Mouse (Mus musculus): ENCODE data around the gene Clstn1. TPM values are rescaled to one million over a fixed set of nuclear protein-coding genes. Genes with fewer than 3 reads are reported as not detected.
"Not testable (repeated sequence)": the region's sequence is repeated elsewhere in the genome, so short reads cannot be mapped to it uniquely, and the experiment has no call there.

Gene Clstn1
- total RNA-seq, 2 experiments from 2014 or later = 78.9 to 80.6 TPM

DNA sequence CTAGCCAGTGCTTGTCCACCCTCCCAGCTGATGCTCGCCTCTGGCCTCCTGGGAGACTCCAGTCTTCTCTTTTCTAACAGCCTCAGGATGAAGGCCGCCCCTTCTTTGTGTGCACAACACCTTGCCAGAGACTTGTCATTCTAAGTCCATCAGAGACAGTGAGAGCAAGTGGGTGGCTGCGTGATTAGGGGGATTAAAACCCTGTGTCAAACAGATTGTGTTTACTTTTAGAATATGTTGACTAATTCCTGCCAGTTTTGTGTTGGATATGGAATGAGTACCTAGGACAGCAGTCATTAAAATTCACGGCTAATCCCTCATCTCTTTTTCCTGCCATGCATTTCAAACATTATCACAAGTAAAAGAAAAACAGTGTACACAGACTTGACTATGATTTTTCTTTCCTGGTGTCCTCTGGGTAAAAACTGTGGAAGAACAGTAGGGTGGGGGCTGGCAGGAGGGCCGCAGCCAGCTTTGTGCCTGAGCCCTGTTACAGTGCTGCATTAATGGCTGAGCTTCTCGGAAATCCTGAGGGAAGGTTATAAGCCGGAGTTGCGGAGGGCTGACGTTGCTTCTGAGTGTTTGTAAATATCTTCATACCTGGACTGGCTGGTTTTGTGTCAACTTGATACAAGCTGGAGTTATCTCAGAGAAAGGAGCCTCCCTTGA, 8.8 kb downstream of the Clstn1 start:
- no peak for DNase-seq (ENCODE audit: low spot score in 2 of 2)

DNA sequence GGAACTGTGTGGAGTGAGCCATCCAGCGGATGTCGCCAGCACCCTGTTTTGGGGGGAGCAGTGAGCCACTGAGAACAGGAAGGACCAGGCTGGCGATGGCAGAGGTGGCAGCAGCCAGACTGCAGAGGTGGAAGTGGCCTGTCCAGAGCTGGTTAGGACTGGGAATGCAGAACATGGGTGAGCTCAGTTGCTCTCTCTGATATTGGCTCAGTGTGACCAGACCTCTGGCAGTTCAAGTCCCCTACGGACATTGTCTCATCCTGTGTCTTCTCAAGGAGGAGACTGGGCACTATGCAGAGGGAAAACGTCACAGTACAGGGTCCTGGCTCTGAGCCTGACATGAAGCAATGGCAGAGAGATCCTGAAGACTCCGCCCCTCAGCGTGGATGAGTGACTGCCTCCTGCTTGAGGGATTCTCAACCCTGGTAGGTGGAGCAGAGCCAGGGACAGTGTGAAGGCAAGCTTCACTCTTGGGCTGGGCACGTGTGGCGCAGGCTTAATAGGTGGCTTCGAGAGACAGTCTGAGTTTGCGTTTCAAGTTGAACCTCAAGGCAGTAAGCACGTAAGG, 11.5 kb downstream of the Clstn1 start:
- DNase-seq (ENCODE audit: low spot score in 2 of 2) = no peak

DNA sequence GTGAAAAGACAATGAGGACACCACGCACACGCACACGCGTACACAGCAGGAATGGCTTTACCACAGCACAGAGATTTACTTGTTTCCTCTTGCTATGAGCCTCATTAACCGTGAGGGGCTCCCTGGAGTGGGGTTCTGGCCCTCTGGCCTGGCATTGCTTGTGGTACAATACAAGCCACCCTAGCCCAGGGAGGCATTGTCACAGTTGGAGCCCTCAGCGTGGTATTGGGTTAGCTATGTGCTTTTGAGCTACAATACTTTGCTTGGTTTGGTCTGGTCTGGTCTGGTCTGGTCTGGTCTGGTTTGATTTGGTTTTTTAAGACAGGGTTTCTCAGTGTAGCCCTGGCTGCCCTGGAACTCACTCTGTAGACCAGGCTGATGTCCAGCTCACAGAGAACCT, 13.3 kb downstream of the Clstn1 start:
- DNase-seq (ENCODE audit: low spot score in 2 of 2) = no peak

DNA sequence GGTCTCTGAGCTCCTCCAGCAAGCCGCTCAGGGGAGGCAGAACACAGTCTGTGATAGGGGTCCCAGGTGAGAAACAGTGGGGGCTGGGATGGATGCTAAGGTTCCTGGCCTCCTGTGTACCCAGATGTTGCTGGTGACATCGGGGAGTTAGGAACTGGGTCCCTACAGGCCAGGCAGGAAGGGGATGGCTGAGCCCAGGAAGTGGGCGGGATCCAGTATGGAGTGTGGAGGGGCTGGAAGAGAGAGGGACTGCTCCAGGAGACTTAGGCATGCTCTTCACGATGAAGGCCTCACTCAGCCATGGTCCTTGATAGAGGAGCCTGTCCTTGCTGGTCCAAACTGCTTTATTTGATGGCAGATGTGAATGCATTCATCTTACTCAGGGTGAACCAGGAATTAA, 13.9 kb downstream of the Clstn1 start:
- DNase-seq (ENCODE audit: low spot score in 2 of 2) = no peak

DNA sequence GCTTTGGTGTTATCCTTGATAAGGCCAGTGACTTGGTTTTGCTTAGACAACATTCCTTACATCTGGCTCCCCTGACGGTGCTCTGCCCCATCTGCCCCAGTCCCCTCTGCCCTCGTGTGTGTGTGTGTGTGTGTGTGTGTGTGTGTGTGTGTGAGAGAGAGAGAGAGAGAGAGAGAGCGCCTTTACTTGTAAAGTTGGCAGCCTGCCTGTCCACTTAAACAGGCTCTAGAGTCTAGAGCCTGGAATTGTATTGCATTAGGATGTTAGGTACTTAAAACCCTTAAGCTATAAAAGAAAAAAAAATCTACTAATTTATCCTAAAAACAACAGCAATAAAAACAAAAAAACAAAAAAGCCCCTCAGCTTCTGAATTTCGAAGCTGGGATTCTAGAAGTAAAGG, 15.2 kb downstream of the Clstn1 start:
- no peak for DNase-seq (ENCODE audit: low spot score in 2 of 2)

DNA sequence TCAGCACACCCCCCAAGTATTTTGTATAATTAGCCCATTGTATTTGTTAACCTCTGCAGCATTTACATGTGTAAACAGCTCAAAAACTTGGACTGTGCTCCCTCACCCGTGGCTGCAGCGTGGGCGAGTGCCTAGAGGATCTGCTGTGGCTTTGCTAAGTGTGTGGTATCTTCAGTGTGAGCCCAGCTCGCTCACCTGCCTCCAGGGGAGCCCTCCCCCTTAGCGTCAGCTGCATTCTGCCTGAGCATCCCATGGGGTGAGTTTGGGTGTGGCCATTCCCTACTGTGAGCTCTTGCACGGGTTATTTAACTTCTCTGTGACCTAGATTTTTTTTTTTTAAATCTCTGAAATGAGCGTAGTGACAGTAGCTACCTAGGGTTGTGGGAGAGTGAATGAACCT, 16.0 kb downstream of the Clstn1 start:
- DNase-seq (ENCODE audit: low spot score in 2 of 2) = no peak

DNA sequence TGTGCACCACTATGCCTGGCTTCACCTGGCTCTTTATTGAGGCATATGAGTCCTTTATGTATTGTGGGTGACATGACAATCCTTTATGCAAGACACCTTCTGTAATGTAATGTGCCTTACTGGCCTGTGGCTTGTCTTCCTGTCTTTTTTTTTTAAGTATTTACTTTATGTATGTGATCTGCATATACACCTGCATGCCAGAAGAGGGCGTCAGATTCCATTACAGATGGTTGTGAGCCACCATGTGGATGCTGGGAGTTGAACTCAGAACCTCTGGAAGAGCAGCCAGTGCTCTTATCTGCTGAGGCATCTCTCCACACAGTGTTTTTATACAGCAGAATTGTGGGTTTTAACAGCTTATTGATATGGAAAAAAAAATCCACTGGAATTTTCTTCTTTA, 17.6 kb downstream of the Clstn1 start:
- no peak for DNase-seq (ENCODE audit: low spot score in 2 of 2)

DNA sequence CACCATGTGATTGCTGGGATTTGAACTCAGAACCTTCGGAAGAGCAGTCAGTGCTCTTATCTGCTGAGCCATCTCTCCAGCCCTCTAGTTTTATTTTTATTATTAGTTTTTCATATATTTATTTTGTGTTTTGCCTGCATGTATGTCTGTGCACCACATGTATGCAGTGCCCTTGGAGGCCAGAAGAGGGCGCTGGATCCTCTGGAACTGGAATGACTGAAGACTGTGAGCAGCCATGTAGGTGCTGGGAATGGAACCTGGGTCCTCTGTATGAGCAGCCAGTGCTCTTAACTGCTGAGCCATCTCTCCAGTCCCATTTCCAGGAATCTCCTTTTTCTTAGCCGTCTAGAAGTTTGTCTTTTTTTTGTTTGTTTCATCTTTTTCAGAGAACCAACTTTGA, 18.2 kb downstream of the Clstn1 start:
- no peak for DNase-seq (ENCODE audit: low spot score in 2 of 2)

DNA sequence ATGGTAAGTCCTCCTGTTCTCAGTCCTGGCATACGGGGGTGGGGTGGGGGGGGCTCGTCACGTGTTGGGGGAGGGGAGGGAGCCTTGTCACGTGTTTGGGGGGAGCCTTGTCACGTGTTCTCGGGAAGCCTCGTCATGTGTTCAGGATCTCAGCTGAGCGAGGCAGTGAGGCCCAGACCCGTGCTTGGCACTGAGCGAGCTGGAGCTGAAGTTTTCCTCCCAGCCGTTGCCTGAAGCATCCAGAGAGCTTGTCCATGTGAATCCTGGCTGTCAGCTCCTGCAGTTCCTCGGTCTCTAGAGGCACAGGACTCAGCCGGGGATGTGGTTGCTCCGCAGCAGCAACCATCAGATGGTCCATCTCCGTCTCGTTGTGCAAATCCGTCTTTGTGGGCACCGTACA, 19.8 kb downstream of the Clstn1 start:
- no peak for DNase-seq (ENCODE audit: low spot score in 2 of 2)

DNA sequence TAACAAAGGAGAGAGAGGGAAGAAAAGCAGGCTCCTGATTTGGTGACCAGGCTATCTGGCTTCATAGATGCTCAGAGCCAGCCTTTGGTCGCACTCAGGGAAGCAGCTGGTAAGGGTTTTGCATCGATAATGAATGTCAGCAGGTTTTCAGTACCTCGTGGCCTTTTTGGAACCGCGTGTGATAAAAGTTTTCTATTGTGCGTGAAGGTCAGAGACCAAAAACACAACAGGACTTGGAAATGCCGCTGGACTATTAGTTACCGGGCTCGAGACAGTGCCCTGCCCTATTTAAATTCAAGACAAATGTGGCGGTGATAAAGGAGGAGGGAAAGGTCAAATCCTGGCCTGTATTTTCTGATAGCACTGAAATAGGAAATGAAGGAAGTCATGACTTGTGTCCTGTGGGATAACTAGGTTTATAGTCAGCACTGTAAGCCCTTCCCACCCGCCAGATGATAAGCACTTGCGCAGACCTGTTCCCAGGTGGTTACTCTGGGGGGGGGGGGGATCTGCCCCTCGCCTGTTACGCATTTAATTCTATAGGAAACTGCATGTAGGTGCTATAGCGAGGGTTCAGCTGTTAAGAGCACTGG, 20.6 kb downstream of the Clstn1 start:
- DNase-seq (ENCODE audit: low spot score in 2 of 2) = no peak

DNA sequence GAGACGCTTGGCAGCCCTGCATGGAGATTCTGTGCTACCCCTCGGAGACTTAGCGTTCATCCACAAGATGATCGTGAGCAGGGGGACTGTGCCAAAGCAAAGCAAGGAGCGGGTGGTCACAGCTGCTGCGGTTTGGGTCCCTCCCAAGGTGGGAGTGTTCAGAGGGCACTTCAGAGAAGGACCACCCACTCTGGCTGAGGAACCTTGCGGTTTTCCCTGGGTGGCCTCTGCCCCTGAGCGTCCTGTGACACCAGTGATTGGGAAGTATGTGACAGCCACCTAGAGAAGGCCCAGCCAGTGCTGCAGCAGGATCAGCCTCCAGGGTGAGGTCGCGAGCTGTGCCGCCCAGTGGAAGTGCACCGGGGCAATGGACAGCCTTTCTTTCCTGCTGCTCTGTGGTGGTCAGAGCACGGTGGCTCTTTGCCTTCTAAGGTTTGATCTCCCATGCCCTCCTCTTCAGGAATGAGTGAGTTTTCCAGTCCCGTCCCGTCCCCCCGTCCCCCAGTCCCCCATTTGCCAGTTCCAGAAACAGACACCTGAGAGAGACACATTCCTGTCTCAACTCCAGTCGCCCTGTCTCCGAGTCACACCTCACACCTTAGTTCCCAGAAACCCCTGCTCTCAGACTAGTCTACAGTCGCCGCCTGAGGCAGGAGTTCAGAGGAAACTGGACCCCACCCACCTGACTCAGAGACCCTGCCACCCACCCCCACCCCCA, 21.5 kb downstream of the Clstn1 start:
- DNase-seq (ENCODE audit: low spot score in 2 of 2) = no peak

DNA sequence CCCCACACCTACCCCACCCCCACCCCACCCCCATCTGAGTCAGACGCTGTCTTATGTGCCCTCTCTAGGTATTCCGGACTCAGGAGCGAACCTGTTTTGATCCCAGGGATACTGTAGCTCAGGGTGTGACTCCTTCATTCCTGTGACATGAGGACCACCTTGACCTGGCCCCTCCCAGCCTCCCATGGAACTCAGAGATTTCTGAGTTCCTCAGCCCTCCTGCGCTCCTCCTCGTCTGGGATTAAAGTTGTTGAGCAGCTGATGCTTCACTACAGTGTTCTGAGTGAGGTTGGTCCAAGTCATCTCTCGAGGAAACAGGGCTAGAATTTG, 22.0 kb downstream of the Clstn1 start:
- DNase-seq (ENCODE audit: low spot score in 2 of 2) = no peak

DNA sequence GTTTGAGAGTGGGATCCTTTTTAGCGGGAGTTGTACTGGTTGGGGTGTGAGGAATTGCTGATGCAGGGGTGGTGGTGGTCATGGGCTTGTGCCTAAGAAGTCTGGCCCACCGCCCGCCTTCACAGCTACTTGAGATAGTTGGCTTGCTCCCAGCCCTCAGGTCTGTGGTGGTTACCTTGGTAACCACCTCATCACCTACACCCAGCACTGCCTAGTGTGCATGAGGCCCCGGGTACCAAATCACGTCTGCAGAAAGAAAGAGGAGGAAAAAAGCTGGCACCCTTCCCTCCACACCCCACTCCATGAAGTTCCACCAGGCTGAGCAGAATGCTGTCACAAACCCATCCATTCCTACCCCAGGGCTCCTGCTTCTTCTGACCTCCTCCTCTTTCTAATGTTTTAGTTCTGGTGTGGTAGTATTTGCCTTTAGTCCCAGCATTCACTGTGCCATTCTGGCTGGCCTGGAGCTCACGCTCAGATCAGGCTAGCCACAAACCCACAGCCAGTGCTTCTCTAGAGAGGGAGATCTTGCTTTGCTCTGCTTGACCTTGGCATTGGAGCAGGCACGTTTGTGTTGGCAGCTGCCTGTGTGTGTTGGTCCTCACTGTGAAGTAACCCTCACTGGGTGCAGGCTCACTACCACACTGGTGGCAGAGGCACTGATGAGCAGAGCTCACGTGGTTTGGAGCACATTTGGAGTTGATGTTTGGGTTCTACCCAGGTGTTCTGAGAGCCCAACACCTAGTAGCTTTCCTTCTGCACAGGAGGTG, 23.2 kb downstream of the Clstn1 start:
- DNase-seq (ENCODE audit: low spot score in 2 of 2) = no peak

DNA sequence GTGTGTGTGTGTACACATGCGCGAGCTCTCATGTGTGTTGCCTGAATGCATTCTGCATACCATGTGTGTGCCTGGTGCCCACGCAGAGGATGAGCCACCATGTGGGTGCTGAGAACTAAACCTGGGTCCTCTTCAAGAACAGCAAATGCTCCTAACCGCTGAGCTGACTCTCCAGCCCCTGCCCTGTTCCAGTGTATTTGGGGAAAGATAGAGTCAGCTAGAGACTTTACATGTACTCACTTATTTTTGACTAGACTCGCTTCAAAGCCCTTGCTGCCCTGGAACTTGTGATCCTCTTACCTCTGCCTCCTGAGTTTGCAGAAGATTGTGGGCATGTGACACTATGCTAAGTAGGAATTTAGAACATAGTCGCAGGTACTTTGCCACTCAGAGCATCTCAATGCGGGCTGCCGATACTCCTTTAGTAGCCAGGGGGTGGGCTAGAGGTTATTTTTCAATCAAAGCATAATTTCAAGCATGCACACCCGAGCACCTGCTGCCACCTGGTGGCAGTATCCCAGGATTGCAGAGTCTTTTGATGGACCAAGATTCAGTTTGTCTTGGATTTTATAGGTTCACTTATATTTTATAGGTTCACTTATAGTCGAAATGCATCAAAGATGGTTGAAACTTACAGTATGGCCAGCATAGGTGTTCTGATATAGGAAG, 25.2 kb downstream of the Clstn1 start:
- peak in 1 of 2 experiments; percentile 38 for DNase-seq (ENCODE audit: low spot score in 2 of 2)

DNA sequence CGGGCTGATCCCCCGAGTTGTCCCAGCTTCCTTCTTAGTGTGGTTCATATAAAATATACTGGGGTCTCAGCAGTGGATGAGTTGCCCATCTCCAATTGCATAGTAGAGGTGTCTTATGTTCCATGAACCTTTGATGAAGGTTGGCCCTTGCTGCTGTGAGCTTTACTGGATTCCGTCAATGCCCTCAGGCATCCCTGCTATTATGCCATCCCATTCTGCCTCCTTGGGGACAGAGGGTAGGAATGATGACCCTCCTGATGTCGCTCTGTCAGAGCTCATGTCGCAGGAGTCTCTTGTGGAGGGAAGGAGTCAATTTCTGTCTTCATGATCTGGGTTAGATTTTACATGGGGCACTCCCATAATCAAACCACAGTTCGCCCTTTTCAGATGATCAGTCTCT, 27.2 kb downstream of the Clstn1 start:
- DNase-seq (ENCODE audit: low spot score in 2 of 2) = not testable (repeated sequence)

DNA sequence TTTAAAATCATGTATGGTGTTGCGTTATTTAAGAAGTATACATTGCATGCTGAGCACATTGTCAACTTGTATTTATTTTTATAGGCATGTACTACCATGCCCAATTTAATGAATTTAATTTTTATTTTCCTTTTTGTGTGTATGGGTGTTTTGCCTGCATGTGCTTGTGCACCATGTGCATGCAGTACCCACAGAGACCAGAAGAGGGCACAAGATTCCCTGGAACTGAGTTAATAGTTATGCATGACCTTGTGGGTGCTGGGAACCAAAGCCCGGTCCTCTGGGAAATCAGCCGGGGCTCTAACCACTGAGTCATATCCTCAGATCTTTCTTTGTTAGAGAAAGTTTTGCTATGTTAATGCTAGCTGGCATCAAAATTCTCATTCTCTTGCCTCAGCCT, 28.6 kb downstream of the Clstn1 start:
- no peak for DNase-seq (ENCODE audit: low spot score in 2 of 2)

DNA sequence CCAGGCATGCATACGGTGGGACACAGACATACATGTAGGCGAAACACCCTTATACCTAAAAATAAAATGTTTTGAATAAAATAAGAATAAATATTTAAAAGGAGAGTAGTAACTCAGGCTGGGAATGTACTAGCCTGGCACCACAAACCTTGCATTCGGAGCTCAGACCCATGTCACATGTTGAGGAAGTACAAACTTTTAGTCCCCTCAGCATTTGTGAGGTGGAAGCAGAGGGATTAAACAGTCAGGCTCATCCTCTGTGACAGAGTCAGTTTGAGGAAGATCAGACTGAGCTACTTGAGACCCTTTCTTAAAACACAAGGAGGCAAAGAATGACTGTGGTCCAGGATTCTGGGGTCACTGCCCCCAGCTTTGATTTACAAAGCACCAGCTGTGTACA, 30.7 kb downstream of the Clstn1 start:
- not testable (repeated sequence) for DNase-seq (ENCODE audit: low spot score in 2 of 2)

DNA sequence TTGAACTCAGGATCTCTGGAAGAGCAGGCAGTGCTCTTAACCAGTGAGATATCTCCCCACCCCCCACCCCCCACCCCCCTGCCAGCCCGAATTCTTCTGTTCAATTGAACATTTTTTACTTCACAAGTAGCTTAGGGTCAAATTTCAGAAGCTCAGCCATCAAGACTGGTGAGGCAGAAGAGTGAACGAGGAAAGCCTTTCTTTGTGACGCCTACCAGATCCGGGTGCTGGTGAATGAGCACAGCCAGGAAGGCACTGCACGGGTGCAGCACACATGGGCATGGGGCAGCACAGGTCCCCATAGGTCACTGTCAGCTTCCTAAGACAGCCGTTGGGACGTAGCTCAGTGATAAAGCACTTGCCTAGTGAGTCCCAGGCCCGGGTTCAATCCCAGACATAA, 33.7 kb downstream of the Clstn1 start:
- no peak for DNase-seq (ENCODE audit: low spot score in 2 of 2)

DNA sequence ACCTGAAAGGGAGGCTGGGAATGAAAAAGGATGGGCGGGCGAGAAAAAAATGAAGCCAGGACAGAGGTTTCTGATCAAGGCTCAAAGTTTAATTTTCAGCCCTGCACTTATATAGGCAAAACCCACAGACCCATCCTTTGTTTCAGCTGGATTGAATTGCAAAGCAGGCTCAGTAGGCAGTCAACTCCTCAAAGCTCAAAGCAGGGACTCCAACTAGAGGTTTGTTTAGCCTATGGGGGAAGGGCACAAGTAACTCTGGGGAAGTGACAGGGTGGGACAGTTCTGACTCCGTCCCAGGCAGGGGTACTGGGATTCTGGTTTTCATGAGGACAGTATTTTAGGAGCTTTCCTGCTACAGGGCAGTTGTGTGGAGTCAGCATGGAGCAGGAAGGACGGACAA, 35.0 kb downstream of the Clstn1 start:
- DNase-seq (ENCODE audit: low spot score in 2 of 2) = no peak

DNA sequence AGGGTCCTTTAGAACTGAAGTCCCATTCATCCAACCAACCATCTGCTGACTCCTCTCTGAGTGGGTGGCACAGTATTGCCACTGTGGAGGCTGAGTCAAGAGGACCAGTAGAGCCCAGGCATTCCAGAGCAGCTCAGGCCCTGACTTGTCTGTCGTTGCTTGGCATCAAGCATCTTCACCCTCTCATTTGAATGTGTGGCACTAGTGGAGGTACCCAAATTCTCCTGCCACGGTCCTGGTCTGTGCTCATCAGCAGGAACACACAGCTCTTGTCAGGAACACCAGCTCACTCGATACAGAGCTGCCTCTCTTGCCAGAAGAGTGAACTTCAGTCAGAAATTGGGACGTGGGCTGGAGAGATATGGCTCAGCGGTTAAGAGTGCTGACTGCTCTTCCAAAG, 37.4 kb downstream of the Clstn1 start:
- no peak for DNase-seq (ENCODE audit: low spot score in 2 of 2)

DNA sequence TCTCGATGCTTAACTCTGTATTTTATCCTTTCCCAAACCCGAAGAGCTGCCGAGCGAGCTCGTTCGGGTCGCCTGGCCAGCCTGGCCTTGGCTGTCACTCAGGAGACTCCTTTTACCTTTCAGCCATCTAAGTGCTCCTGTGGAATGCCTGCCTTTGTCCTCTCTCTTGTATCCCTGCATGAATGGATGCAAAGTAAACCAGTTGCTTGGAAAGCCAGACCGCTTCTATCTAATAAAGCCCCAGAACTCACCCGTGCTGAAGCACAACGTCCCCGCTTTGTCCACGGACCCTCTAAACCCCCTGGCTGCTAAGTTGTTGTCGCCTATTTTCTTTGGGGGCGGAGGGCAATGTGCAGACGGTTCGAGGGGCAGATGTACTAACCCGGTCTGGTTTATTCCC, 40.5 kb downstream of the Clstn1 start:
- no peak for DNase-seq (ENCODE audit: low spot score in 2 of 2)

Data from gastrocnemius, postnatal 4 days (tissue).